Mouse (Mus musculus): ENCODE results near the gene Zbtb17. TPM values are rescaled to one million over a fixed set of nuclear protein-coding genes. Genes with fewer than 3 reads are reported as not detected.

The Zbtb17 gene
- polyA plus RNA-seq, 1 experiment, result 12.6 TPM

- H3K4me1 ChIP-seq (ENCODE audit: control insufficient read depth, insufficient read depth, low read length), result peaks cover 31% of the 10 kb centered on the region
- H3K4me3 ChIP-seq (ENCODE audit: insufficient read depth, low read length), result peak overlapping the region; percentile 57
- TF ChIP-seq POLR2A (IDR thresholded peaks at IDR 0.05; ENCODE audit: borderline replicate concordance, low read depth, low read length) (no peak), CTCF (IDR thresholded peaks at IDR 0.05; ENCODE audit: low read depth, low read length) (no peak)
- peak overlapping the region; percentile 86 for H3K27ac ChIP-seq (ENCODE audit: insufficient read depth, low read depth, low read length)
Measured at GRCm38 (mm10) chr4:141425484-141426479, 18.7 kb upstream of the Zbtb17 start.

- Histone ChIP-seq H3K27ac (ENCODE audit: insufficient read depth, low read depth, low read length) (peak overlapping the region; percentile 72), H3K4me3 (ENCODE audit: insufficient read depth, low read length) (no peak overlapping the region), H3K4me1 (ENCODE audit: control insufficient read depth, insufficient read depth, low read length) (peaks cover 31% of the 10 kb centered on the region)
- TF ChIP-seq CTCF (IDR thresholded peaks at IDR 0.05; ENCODE audit: low read depth, low read length) (no peak), POLR2A (IDR thresholded peaks at IDR 0.05; ENCODE audit: borderline replicate concordance, low read depth, low read length) (no peak)
Measured at GRCm38 (mm10) chr4:141426796-141427745, 17.4 kb upstream of the Zbtb17 start.

DNA sequence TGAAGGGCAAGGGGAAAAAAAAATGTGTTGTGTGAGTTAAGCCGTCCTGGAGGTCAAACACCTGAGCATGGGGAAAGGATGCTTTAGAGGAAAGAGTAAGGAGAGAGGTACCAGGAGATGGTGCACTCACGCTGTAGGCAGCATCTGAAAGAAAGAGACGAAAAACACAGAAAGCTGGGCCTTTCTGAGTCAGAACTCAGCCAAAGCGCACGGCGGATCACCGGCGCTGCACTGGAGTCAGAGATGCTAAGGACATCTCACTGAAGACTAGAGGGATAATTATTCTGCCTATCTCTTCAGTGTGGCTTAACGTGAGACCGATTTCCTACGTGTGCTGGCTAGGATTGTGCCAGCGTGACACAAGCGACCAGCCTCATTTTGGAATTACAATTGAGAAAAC lies 16.5 kb upstream of the Zbtb17 start:
- Histone ChIP-seq H3K4me1 (ENCODE audit: control insufficient read depth, insufficient read depth, low read length) (peaks cover 31% of the 10 kb centered on the region), H3K27ac (ENCODE audit: insufficient read depth, low read depth, low read length) (no peak overlapping the region), H3K4me3 (ENCODE audit: insufficient read depth, low read length) (no peak overlapping the region)
- TF ChIP-seq CTCF (IDR thresholded peaks at IDR 0.05; ENCODE audit: low read depth, low read length) (no peak), POLR2A (IDR thresholded peaks at IDR 0.05; ENCODE audit: borderline replicate concordance, low read depth, low read length) (no peak)

DNA sequence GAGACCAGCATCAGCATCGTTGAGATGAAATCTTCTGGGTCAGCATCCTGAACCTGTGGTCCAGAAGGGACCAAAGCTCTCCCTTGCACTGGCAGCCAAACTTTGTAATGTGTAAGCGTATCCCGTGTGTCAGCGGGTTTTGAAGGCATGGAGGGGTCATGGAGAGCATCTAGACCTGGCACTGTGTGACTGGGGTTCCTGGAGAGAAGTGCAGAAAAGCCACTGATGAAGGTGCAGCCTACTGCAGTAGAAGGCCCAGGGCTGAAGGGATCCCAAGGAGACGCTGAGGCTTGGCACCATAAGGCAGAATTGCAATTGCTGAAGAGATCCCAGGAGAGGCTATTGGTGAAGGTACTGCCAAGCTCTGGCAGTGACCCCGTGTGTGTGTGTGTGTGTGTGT lies 15.1 kb upstream of the Zbtb17 start:
- Histone ChIP-seq H3K27ac (ENCODE audit: insufficient read depth, low read depth, low read length) (no peak overlapping the region), H3K4me1 (ENCODE audit: control insufficient read depth, insufficient read depth, low read length) (peaks cover 16% of the 10 kb centered on the region), H3K4me3 (ENCODE audit: insufficient read depth, low read length) (no peak overlapping the region)
- TF ChIP-seq POLR2A (IDR thresholded peaks at IDR 0.05; ENCODE audit: borderline replicate concordance, low read depth, low read length), result no peak
- TF ChIP-seq CTCF (IDR thresholded peaks at IDR 0.05; ENCODE audit: low read depth, low read length), result no peak

DNA sequence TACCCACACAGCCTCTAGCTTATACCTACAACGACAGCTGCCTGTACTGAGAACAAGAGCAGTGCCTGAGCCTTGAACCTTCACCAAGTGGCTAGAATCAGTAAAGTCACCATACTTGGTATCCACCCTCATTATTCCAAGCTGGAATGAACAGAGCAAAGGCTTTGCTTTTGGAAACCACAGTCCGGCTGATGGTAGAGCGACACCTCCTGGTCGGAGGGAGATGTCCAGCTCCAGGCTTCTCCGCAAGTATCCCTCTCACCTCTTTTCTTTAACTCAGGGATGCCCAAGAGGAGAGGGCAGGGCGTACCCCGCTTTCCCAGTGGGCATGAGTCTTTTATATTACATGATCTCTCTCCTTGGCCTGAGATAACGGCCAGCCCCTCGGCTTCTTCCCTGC lies 14.6 kb upstream of the Zbtb17 start:
- Histone ChIP-seq H3K4me3 (ENCODE audit: insufficient read depth, low read length) (no peak overlapping the region), H3K4me1 (ENCODE audit: control insufficient read depth, insufficient read depth, low read length) (peaks cover 13% of the 10 kb centered on the region), H3K27ac (ENCODE audit: insufficient read depth, low read depth, low read length) (no peak overlapping the region)
- no peak for TF ChIP-seq POLR2A (IDR thresholded peaks at IDR 0.05; ENCODE audit: borderline replicate concordance, low read depth, low read length)
- TF ChIP-seq CTCF (IDR thresholded peaks at IDR 0.05; ENCODE audit: low read depth, low read length), result peak; percentile 87

DNA sequence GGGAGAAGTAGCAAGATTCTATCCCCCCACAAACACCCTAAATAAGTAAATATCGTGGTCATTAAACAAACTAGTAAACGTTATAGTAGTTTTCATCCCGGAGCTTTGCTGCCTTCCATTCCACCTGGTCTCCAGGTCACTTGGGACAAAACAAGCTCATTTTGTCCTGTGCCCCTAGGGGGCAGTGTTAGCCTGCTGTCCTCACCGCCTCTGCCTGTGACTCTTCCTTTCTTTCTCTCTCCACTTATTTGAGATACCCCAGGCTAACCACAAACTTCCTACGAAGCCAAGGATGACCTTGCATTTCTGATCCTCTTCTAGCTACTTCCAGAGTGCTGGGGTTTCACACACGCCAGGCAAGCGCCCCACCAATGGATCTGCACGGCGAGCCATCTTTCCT lies 13.5 kb upstream of the Zbtb17 start:
- H3K27ac ChIP-seq (ENCODE audit: insufficient read depth, low read depth, low read length), result no peak overlapping the region
- no peak overlapping the region for H3K4me3 ChIP-seq (ENCODE audit: insufficient read depth, low read length)
- H3K4me1 ChIP-seq (ENCODE audit: control insufficient read depth, insufficient read depth, low read length), result peaks cover 11% of the 10 kb centered on the region
- no peak for TF ChIP-seq POLR2A (IDR thresholded peaks at IDR 0.05; ENCODE audit: borderline replicate concordance, low read depth, low read length)
- TF ChIP-seq CTCF (IDR thresholded peaks at IDR 0.05; ENCODE audit: low read depth, low read length), result peak; percentile 90

DNA sequence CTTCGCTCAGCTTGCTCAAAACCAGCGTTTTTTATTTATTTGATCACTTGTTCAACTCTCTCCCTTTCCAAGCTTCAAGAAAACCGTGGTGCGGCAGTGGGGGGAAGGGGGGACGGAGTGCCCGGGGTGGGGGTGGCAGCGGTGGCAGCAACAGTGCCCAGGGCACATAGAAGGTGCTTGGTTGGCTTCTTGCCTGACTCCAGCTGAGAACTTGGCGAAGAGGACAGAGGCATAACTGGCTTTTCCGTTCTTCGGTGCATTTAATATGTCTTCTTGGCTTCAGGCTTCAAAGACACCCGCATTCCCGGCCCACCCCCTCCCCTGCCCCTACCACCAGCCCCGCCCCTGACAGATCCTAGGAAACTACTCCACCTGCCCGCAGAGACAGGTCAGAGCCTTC lies 11.8 kb upstream of the Zbtb17 start:
- H3K27ac ChIP-seq (ENCODE audit: insufficient read depth, low read depth, low read length), result no peak overlapping the region
- TF ChIP-seq POLR2A (IDR thresholded peaks at IDR 0.05; ENCODE audit: borderline replicate concordance, low read depth, low read length), result no peak
- TF ChIP-seq CTCF (IDR thresholded peaks at IDR 0.05; ENCODE audit: low read depth, low read length), result no peak

GRCm38 (mm10) chr4:141433191-141433590 lies 11.3 kb upstream of the Zbtb17 start:
- Histone ChIP-seq H3K4me1 (ENCODE audit: control insufficient read depth, insufficient read depth, low read length) (no peaks in the 10 kb centered on the region), H3K27ac (ENCODE audit: insufficient read depth, low read depth, low read length) (no peak overlapping the region)
- TF ChIP-seq POLR2A (IDR thresholded peaks at IDR 0.05; ENCODE audit: borderline replicate concordance, low read depth, low read length) (no peak), CTCF (IDR thresholded peaks at IDR 0.05; ENCODE audit: low read depth, low read length) (no peak)

More for the DNA sequence above, 11.8 kb upstream of the Zbtb17 start:
- Histone ChIP-seq H3K4me1 (ENCODE audit: control insufficient read depth, insufficient read depth, low read length) (no peaks in the 10 kb centered on the region), H3K4me3 (ENCODE audit: insufficient read depth, low read length) (no peak overlapping the region)

DNA sequence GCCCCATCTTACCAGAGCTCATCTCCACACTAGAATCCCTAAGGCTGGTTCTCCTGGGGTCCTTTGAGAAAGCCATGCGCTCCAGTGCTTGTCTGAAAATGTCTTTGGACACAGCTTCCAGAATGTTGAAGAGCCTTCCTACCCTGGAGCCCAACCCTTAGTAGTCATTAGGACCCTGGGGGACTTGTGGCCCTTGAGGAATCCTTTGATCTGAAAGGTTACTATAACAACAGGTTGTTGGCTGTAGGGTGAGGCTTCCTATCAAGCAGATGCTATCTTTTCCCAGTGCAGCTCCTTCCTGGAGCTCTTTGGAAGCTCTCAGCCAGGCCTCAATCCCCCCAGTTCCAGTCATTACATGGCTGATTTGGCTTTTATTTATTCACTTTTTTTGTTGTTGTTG lies 8.5 kb upstream of the Zbtb17 start, which contains the start of gene Srarp:
Gene Srarp, minus strand, starts transcription at position 132 of the 400 bp plus-strand sequence.
- H3K4me1 ChIP-seq (ENCODE audit: control insufficient read depth, insufficient read depth, low read length), result peaks cover 3% of the 10 kb centered on the region; the same call in 1 of the 2 replicates
- no peak within 1 kb of the TSS for H3K27ac ChIP-seq (ENCODE audit: insufficient read depth, low read depth, low read length)
- no peak within 1 kb of the TSS for H3K4me3 ChIP-seq (ENCODE audit: insufficient read depth, low read length)
- TF ChIP-seq CTCF (IDR thresholded peaks at IDR 0.05; ENCODE audit: low read depth, low read length), result no peak
- no peak for TF ChIP-seq POLR2A (IDR thresholded peaks at IDR 0.05; ENCODE audit: borderline replicate concordance, low read depth, low read length)

More at GRCm38 (mm10) chr4:141433191-141433590, 11.3 kb upstream of the Zbtb17 start:
- H3K4me3 ChIP-seq (ENCODE audit: insufficient read depth, low read length), result no peak overlapping the region
